Mouse (Mus musculus) spleen, adult 2 months (tissue): Measurements from ENCODE around the gene Snrpd3. TPM values are rescaled to one million over a fixed set of nuclear protein-coding genes. Genes with fewer than 3 reads are reported as not detected.

ENCODE experiments used
- DNase-seq, 2 experiments: peaks; one replicate each; pipeline versions ENCODE4 v3.0.0 to v3.0.0-alpha.2; 2012 to 2021; ENCODE audit warnings: low spot score in 2 of 2, low read depth in 1 of 2
- H3K27ac ChIP-seq: fragments of 200-500 bp; 2 replicates; pipeline ENCODE4 v1.5.1; 2012; ENCODE audit warnings: low read length, inconsistent platforms; ENCODE audit not compliant: insufficient read depth
- H3K27me3 ChIP-seq: fragments of 200-500 bp; 2 replicates; pipeline ENCODE4 v1.6.1; 2012; ENCODE audit warnings: mild to moderate bottlenecking, moderate library complexity, low read length, inconsistent platforms; ENCODE audit not compliant: control insufficient read depth, insufficient read depth
- H3K36me3 ChIP-seq: fragments of 200-500 bp; 2 replicates; pipeline ENCODE4 v1.6.1; 2012; ENCODE audit warnings: mild to moderate bottlenecking, low read length, inconsistent platforms; ENCODE audit not compliant: control insufficient read depth, insufficient read depth
- H3K4me1 ChIP-seq: fragments of 200-500 bp; 2 replicates; pipeline ENCODE4 v1.6.1; 2011; ENCODE audit warnings: inconsistent platforms; ENCODE audit not compliant: control insufficient read depth, insufficient read depth, insufficient read length
- H3K4me3 ChIP-seq: fragments of 200-500 bp; 2 replicates; pipeline ENCODE4 v1.5.1; 2011; ENCODE audit warnings: mild to moderate bottlenecking, inconsistent platforms; ENCODE audit not compliant: insufficient read depth, insufficient read length; ENCODE audit errors: extremely low read depth
- CTCF ChIP-seq: fragments of 200-500 bp; IDR thresholded peaks from 2 replicates; pipeline ENCODE4 v1.5.1; 2011; ENCODE audit warnings: mild to moderate bottlenecking, inconsistent platforms; ENCODE audit not compliant: insufficient read depth, insufficient read length, insufficient replicate concordance; ENCODE audit errors: extremely low read depth
- POLR2A ChIP-seq: fragments of 200-500 bp; IDR thresholded peaks from 2 replicates; pipeline ENCODE4 v1.6.1; 2011; ENCODE audit warnings: low read depth, low read length, inconsistent platforms
- WGBS: fragments of 180-500 bp; shearing (Covaris S2); methylation state at CpG from one replicate; pipeline ENCODE4 v1.1.7; 2018; 5-methylcytosine and 5-hydroxymethylcytosine counted together
- polyA plus RNA-seq: library from polyadenylated mRNA; depleted of rRNA; stranded (reverse); fragments of >200 nt; gene quantifications from 2 replicates; pipeline ENCODE4 v1.2.3, GENCODE M21; 2012; rRNA removed

Gene Snrpd3
- polyA plus RNA-seq, 1 experiment = 12.8 TPM

GRCm38 (mm10) chr10:75586553-75586879 lies 69.2 kb downstream of the Snrpd3 start:
- TF ChIP-seq POLR2A = no peak
- no peak for TF ChIP-seq CTCF
- no peak for DNase-seq
- no peak overlapping the region for H3K4me3 ChIP-seq
- no peak overlapping the region for H3K27ac ChIP-seq
- H3K4me1 ChIP-seq = peaks cover 23% of the 10 kb centered on the region; the same call in 1 of the 2 replicates
- WGBS = 95% methylated on average over 1 of the region's 1 CpGs
- H3K27me3 ChIP-seq = no peaks in the 10 kb centered on the region
- H3K36me3 ChIP-seq = no peaks in the 10 kb centered on the region

Other genes starting within 250 kb of the Snrpd3 start
- 30.8 and 44.2 TPM in 2 replicates for gene Adora2a, start 200.7 kb upstream of the Snrpd3 start, polyA plus RNA-seq
- gene Upb1, start 116.4 kb upstream of the Snrpd3 start, polyA plus RNA-seq = 0.74 and 1.3 TPM in 2 replicates
- 87.2 and 96.1 TPM in 2 replicates for gene Gucd1, start 421 bp downstream of the Snrpd3 start, polyA plus RNA-seq
- gene Lrrc75b, start 42.8 kb downstream of the Snrpd3 start, polyA plus RNA-seq = 1.3 and 1.7 TPM in 2 replicates
- 15.5 and 19.1 TPM in 2 replicates for gene Ggt1, start 44.1 kb downstream of the Snrpd3 start, polyA plus RNA-seq
- gene Ggt5, start 71.8 kb downstream of the Snrpd3 start, polyA plus RNA-seq = 60.0 and 70.9 TPM in 2 replicates
- 14.8 and 17.3 TPM in 2 replicates for gene Susd2, start 126.5 kb downstream of the Snrpd3 start, polyA plus RNA-seq
- 59.3 and 65.7 TPM in 2 replicates for gene Cabin1, start 246.8 kb downstream of the Snrpd3 start, polyA plus RNA-seq